In the genomic region with DNA sequence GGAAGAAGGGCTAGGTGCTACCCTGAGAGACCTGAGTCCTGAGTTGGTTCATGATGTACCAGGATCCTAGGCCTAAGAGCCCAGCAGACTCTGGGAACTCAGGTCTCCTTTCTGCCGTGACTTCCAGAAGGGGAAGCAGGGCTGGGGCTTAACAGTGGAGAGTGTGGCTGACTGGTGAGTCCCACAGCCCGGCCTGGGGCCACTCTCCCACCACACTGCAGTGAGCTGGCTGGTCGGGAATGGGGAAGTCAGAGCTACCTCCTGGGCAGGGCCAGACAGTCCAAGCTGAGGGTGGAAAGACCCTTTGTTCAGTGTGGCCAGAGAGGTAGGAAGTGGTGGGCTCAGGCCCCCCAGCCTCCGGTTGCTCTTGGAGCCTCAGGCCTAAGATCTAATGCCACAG, we compare ENCODE assay signal across 23 mouse cellular contexts.
"Had no signal": no experiment of that assay in that cellular context is flagged by ENCODE, and none has a peak within 500 bp of the region (broad histone marks: within the 10 kb centered on the region; RNA-seq: fewer than 3 reads in every experiment).

No protein-coding gene starts in this region.

- H3K4me2 ChIP-seq: heart, embryonic 12.5 days; hindbrain, embryonic 13.5 days; hindbrain, embryonic 15.5 days; kidney, embryonic 15.5 days; limb, embryonic 12.5 days; liver, embryonic 11.5 days had no signal

- H3K4me1 ChIP-seq: hindbrain, embryonic 15.5 days had no signal

- H3K27ac ChIP-seq: heart, embryonic 10.5 days; hindbrain, embryonic 13.5 days; hindbrain, embryonic 15.5 days; hindbrain, postnatal 0 days; kidney, embryonic 15.5 days; kidney, postnatal 0 days; left cerebral cortex, adult 2 months; limb, embryonic 12.5 days had no signal

- H3K27me3 ChIP-seq: hindbrain, embryonic 13.5 days; hindbrain, embryonic 15.5 days had no signal

- H3K4me3 ChIP-seq: heart, embryonic 10.5 days; heart, embryonic 12.5 days; hindbrain, embryonic 13.5 days; hindbrain, embryonic 15.5 days; kidney, embryonic 15.5 days; left cerebral cortex, adult 2 months; limb, embryonic 10.5 days; limb, embryonic 12.5 days had no signal

- ATAC-seq: hindbrain, postnatal 0 days; intestine, embryonic 16.5 days had no signal

- DNase-seq: gastrocnemius, postnatal 14 days; gastrocnemius, postnatal 36 days; heart, adult 18-20 months; heart, postnatal 10 days; heart, postnatal 4 days; kidney, adult 11 months; kidney, adult 2 months; kidney, adult 9 months; kidney, postnatal 14 days; kidney, postnatal 36 days; liver had no signal

- H3K9me3 ChIP-seq: heart, embryonic 10.5 days; heart, embryonic 12.5 days; hindbrain, embryonic 13.5 days; hindbrain, embryonic 15.5 days; kidney, embryonic 15.5 days; limb, embryonic 10.5 days; limb, embryonic 12.5 days had no signal

- H3K36me3 ChIP-seq: heart, embryonic 10.5 days; heart, embryonic 12.5 days; hindbrain, embryonic 13.5 days; hindbrain, embryonic 15.5 days; kidney, embryonic 15.5 days; limb, embryonic 10.5 days; limb, embryonic 12.5 days had no signal

- H3K9ac ChIP-seq: heart, embryonic 12.5 days; hindbrain, embryonic 13.5 days; hindbrain, embryonic 15.5 days; kidney, embryonic 15.5 days; limb, embryonic 12.5 days had no signal
